Mouse (Mus musculus) lung, embryonic 16.5 days (tissue): ENCODE measurements at regions not wholly inside any gene's neighbourhood (a gene's known extent, or its start where the extent isn't known, plus 50 kb on each side); places are given as distances from the start of the nearest gene placed in this dataset.

Experiments used
- ATAC-seq: fragments of 200-750 bp; cut with Nextera tagmentation; 2 replicates; pipeline ENCODE4 v1.8.0; 2017; ENCODE audit warnings: low read depth, mild to moderate bottlenecking, moderate library complexity
- H3K27ac ChIP-seq: fragments of 300-500 bp; sonication (generic); 2 replicates; pipeline ENCODE4 v1.5.1; 2014; ENCODE audit warnings: mild to moderate bottlenecking, control low read depth, low read length
- H3K27me3 ChIP-seq: fragments of 300-500 bp; sonication (generic); 2 replicates; pipeline ENCODE4 v1.6.1; 2014; ENCODE audit warnings: low read depth, low read length, mixed read lengths; ENCODE audit not compliant: control insufficient read depth, insufficient read depth
- H3K36me3 ChIP-seq: fragments of 300-500 bp; sonication (generic); 2 replicates; pipeline ENCODE4 v1.6.1; 2014; ENCODE audit warnings: low read length; ENCODE audit not compliant: control insufficient read depth, insufficient read depth
- H3K4me1 ChIP-seq: fragments of 300-500 bp; sonication (generic); replicated peaks from 2 replicates; pipeline ENCODE4 v1.6.1; 2014; ENCODE audit warnings: low read length, mixed read lengths; ENCODE audit not compliant: control insufficient read depth, insufficient read depth
- H3K4me2 ChIP-seq: fragments of 300-500 bp; sonication (generic); 2 replicates; pipeline ENCODE4 v1.6.1; 2014; ENCODE audit warnings: low read depth, low read length, control low read depth
- H3K4me3 ChIP-seq: fragments of 300-500 bp; sonication (generic); 2 replicates; pipeline ENCODE4 v1.5.1; 2014; ENCODE audit warnings: mild to moderate bottlenecking, low read length, control low read depth
- H3K9ac ChIP-seq: fragments of 300-500 bp; sonication (generic); 2 replicates; pipeline ENCODE4 v1.6.1; 2014; ENCODE audit warnings: low read length, control low read depth
- H3K9me3 ChIP-seq: fragments of 300-500 bp; sonication (generic); 2 replicates; pipeline ENCODE4 v1.6.1; 2016; ENCODE audit warnings: low read length; ENCODE audit not compliant: control insufficient read depth
- WGBS: fragments of 180-500 bp; shearing (Covaris S2); extraction: QIAGEN DNeasy Blood & Tissue Kit; methylation state at CpG from one replicate; pipeline ENCODE4 v1.1.7; 2014; 5-methylcytosine and 5-hydroxymethylcytosine counted together

DNA sequence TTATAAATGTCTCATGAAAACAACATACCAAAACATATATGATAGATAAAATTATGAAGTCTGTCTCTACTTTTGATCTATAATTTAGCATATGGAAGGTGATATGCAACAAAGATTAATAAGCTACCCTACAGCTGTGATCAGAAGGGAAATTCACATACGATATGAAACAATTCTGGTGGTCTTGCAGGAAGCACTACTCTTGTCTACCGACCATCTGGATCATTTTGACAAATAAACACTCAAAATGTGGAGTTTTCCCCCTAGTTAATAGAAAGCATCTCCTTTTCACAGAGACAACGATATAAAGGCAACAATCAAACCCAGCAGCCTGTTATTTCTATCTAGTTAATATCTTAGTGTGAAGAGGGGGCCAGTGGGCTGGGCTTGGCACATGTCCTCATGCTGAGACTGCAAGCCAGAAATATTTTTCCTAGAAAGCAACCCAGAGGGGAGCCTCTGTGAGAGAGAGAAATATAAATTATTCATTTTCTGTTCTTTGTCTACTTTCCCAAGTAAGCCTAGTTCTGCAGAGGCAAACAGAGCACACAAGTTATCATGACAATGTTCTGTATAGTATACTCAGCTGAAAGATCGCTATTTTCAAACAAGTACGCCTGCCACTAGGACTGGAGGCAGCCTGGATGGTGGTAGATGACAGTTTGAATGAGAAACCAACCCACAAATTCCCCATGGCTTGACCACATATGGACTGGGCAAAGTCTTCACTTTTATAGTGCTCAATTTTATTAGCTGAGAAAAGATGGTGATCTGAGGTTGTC, 344.4 kb upstream of the Kif18a start:
- Histone ChIP-seq H3K27me3 (no peaks in the 10 kb centered on the region), H3K4me3 (no peak overlapping the region)
- 45% methylated on average over 5 of the region's 5 CpGs for WGBS

GRCm38 (mm10) chr2:108980921-108981320, 299.6 kb upstream of the Kif18a start:
- H3K4me2 ChIP-seq = no peak overlapping the region
- H3K9me3 ChIP-seq = no peaks in the 10 kb centered on the region
- H3K27ac ChIP-seq = no peak overlapping the region
- H3K4me1 ChIP-seq = no peaks in the 10 kb centered on the region
- no peaks in the 10 kb centered on the region for H3K36me3 ChIP-seq
- 80% methylated on average over 5 of the region's 5 CpGs for WGBS
- no peaks in the 10 kb centered on the region for H3K27me3 ChIP-seq
- no peak for ATAC-seq
- no peak overlapping the region for H3K9ac ChIP-seq
- no peak overlapping the region for H3K4me3 ChIP-seq

More for the DNA sequence above, 344.4 kb upstream of the Kif18a start:
- no peak overlapping the region for H3K4me2 ChIP-seq
- no peak for ATAC-seq
- H3K4me1 ChIP-seq = no peaks in the 10 kb centered on the region
- no peak overlapping the region for H3K9ac ChIP-seq
- H3K9me3 ChIP-seq = no peaks in the 10 kb centered on the region
- no peaks in the 10 kb centered on the region for H3K36me3 ChIP-seq
- no peak overlapping the region for H3K27ac ChIP-seq

DNA sequence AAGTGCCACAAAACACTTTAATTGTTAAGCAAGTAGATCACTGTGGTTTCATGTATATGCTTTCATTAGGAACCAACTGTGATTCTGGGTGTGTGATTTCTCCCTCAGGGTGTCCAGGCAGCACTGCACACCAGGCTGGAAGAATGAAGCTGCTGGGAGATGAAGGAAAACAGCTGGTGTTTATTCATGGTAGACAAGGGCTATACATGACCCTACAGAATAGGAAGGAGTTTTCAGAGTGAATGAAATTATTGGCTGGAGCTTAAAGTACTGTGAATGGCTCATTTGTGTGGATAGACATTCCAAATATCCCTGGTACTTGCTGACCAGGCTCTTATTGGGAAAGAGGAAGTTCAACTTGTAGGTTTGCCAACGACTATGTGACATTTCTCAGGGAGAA, 264.3 kb upstream of the Kif18a start:
- WGBS = 26% methylated on average over 1 of the region's 1 CpGs
- H3K4me2 ChIP-seq = no peak overlapping the region
- peak; percentile 65 for ATAC-seq
- H3K27me3 ChIP-seq = no peaks in the 10 kb centered on the region
- H3K9me3 ChIP-seq = no peaks in the 10 kb centered on the region
- H3K36me3 ChIP-seq = no peaks in the 10 kb centered on the region
- H3K27ac ChIP-seq = no peak overlapping the region
- H3K4me1 ChIP-seq = no peaks in the 10 kb centered on the region
- no peak overlapping the region for H3K9ac ChIP-seq
- H3K4me3 ChIP-seq = no peak overlapping the region

DNA sequence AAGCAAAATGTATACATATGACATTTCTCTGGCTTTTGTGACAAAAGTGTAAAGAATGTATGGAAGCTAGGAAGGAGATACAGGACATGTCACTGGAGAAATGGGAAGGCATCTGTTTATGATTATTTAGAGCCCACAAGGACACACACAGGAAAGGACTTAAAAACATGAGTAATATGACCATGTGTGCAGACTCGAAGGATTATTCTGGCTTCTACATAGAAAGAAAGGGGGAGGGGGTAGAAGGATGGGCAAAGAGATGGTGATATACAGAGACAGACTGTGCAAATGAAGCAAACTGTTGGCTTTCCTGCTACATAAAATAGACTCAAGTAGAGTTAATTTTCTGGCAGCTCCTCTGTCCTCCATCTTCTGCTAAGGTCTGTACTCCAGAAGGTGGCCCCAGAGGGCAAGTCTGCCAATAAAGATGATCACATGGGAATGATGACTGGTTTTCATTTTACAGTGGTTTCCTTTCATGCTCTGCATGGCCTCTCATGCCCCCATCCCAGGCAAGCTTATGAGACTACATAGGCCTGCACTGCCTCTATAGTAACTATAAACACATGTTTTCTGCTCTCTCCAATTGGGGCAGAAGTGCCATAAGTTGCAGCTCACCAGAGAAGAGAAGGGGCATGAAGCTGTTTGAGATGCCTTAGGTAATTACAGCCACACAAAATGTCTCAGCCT, 263.4 kb upstream of the Kif18a start:
- Histone ChIP-seq H3K4me3 (no peak overlapping the region), H3K9ac (no peak overlapping the region), H3K4me2 (no peak overlapping the region), H3K27ac (no peak overlapping the region), H3K4me1 (no peaks in the 10 kb centered on the region), H3K9me3 (no peaks in the 10 kb centered on the region), H3K36me3 (no peaks in the 10 kb centered on the region), H3K27me3 (no peaks in the 10 kb centered on the region)
- WGBS = 65% methylated on average over 1 of the region's 1 CpGs
- no peak for ATAC-seq

- H3K27me3 ChIP-seq = no peaks in the 10 kb centered on the region
- H3K9ac ChIP-seq = no peak overlapping the region
- H3K36me3 ChIP-seq = no peaks in the 10 kb centered on the region
- H3K9me3 ChIP-seq = no peaks in the 10 kb centered on the region
- H3K4me3 ChIP-seq = no peak overlapping the region
- H3K4me1 ChIP-seq = no peaks in the 10 kb centered on the region
- 70% methylated on average over 6 of the region's 6 CpGs for WGBS
- H3K27ac ChIP-seq = no peak overlapping the region
- H3K4me2 ChIP-seq = no peak overlapping the region
- ATAC-seq = no peak
Measured at GRCm38 (mm10) chr2:109038131-109038695, 242.3 kb upstream of the Kif18a start.
